Mouse (Mus musculus): ENCODE data around the gene Ctnnd1.

- TF ChIP-seq CTCF (IDR thresholded peaks at IDR 0.05; ENCODE audit: extremely low read depth, insufficient read depth, low read length) = peak; percentile 18; the same call in 1 of the 2 replicates
- TF ChIP-seq POLR2A (IDR thresholded peaks at IDR 0.05; ENCODE audit: extremely low read depth, insufficient read depth, low read length) = no peak
Measured at GRCm38 (mm10) chr2:84662866-84663265, 12.3 kb upstream of the Ctnnd1 start.

Measured in cortical plate, adult 2 months (tissue).